Mouse (Mus musculus) kidney, adult 2 months (tissue): ENCODE measurements at regions not wholly inside any gene's neighbourhood (a gene's known extent, or its start where the extent isn't known, plus 50 kb on each side); places are given as distances from the start of the nearest gene placed in this dataset.

Experiments used
- DNase-seq: peaks from one replicate; pipeline ENCODE4 v3.0.0; 2021
- H3K27ac ChIP-seq: fragments of 200-500 bp; 2 replicates; pipeline ENCODE4 v1.5.1; 2012; ENCODE audit warnings: low read depth, low read length, control low read depth, inconsistent platforms; ENCODE audit not compliant: insufficient read depth
- H3K27me3 ChIP-seq: fragments of 200-500 bp; replicated peaks from 2 replicates; pipeline ENCODE4 v1.6.1; 2012; ENCODE audit warnings: mild to moderate bottlenecking, moderate library complexity, low read length, inconsistent platforms; ENCODE audit not compliant: control insufficient read depth, insufficient read depth
- H3K36me3 ChIP-seq: fragments of 200-500 bp; 2 replicates; pipeline ENCODE4 v1.6.1; 2012; ENCODE audit warnings: mild to moderate bottlenecking, moderate library complexity, low read length, inconsistent platforms; ENCODE audit not compliant: control insufficient read depth, insufficient read depth
- H3K4me1 ChIP-seq: fragments of 200-500 bp; 2 replicates; pipeline ENCODE4 v1.6.1; 2011; ENCODE audit warnings: low read length; ENCODE audit not compliant: control insufficient read depth, insufficient read depth
- H3K4me3 ChIP-seq: fragments of 200-500 bp; 2 replicates; pipeline ENCODE4 v1.5.1; 2011; ENCODE audit warnings: mild to moderate bottlenecking, low read depth, low read length, control low read depth; ENCODE audit not compliant: insufficient read depth
- CTCF ChIP-seq: fragments of 200-500 bp; conservative IDR thresholded peaks from 2 replicates; pipeline ENCODE4 v1.5.1; 2011; ENCODE audit warnings: low read depth, mild to moderate bottlenecking, control low read depth, low read length, moderate library complexity, mixed read lengths; ENCODE audit not compliant: insufficient read depth, insufficient read length
- POLR2A ChIP-seq: fragments of 200-500 bp; IDR thresholded peaks from one replicate; pipeline ENCODE4 v1.6.1; 2011; ENCODE audit warnings: low read depth, low read length, control low read depth
- WGBS: fragments of 180-500 bp; shearing (Covaris S2); methylation state at CpG from one replicate; pipeline ENCODE4 v1.1.7; 2018; 5-methylcytosine and 5-hydroxymethylcytosine counted together

GRCm38 (mm10) chr15:27223610-27224511 is 242.6 kb upstream of the Ank start:
- no peaks in the 10 kb centered on the region for H3K36me3 ChIP-seq
- WGBS: 74% methylated on average over 14 of the region's 14 CpGs
- no peaks in the 10 kb centered on the region for H3K27me3 ChIP-seq
- H3K27ac ChIP-seq: no peak overlapping the region
- TF ChIP-seq POLR2A (no peak), CTCF (no peak)
- H3K4me1 ChIP-seq: no peaks in the 10 kb centered on the region
- H3K4me3 ChIP-seq: no peak overlapping the region
- no peak for DNase-seq

- TF ChIP-seq POLR2A: no peak
- no peak for TF ChIP-seq CTCF
- 77% methylated on average over 4 of the region's 4 CpGs for WGBS
- Histone ChIP-seq H3K4me3 (no peak overlapping the region), H3K4me1 (no peaks in the 10 kb centered on the region), H3K36me3 (no peaks in the 10 kb centered on the region), H3K27me3 (no peaks in the 10 kb centered on the region), H3K27ac (no peak overlapping the region)
- no peak for DNase-seq
Observed at GRCm38 (mm10) chr15:27224512-27224850, 242.0 kb upstream of the Ank start.

- Histone ChIP-seq H3K27ac (no peak overlapping the region), H3K4me1 (no peaks in the 10 kb centered on the region), H3K36me3 (no peaks in the 10 kb centered on the region), H3K27me3 (no peaks in the 10 kb centered on the region), H3K4me3 (no peak overlapping the region)
- DNase-seq: no peak
- 74% methylated on average over 5 of the region's 5 CpGs for WGBS
- TF ChIP-seq POLR2A: no peak
- no peak for TF ChIP-seq CTCF
Observed at GRCm38 (mm10) chr15:27232804-27233203, 233.7 kb upstream of the Ank start.

GRCm38 (mm10) chr15:27234770-27235169 is 231.7 kb upstream of the Ank start:
- peak; percentile 46 for DNase-seq
- H3K27me3 ChIP-seq: no peaks in the 10 kb centered on the region
- no peaks in the 10 kb centered on the region for H3K4me1 ChIP-seq
- no peaks in the 10 kb centered on the region for H3K36me3 ChIP-seq
- no peak overlapping the region for H3K27ac ChIP-seq
- 9% methylated on average over 4 of the region's 4 CpGs for WGBS
- H3K4me3 ChIP-seq: no peak overlapping the region
- no peak for TF ChIP-seq POLR2A
- peak; percentile 82 for TF ChIP-seq CTCF

- 39% methylated on average over 1 of the region's 1 CpGs for WGBS
- no peak for DNase-seq
- no peaks in the 10 kb centered on the region for H3K36me3 ChIP-seq
- no peak overlapping the region for H3K4me3 ChIP-seq
- no peak for TF ChIP-seq POLR2A
- TF ChIP-seq CTCF: no peak
- no peaks in the 10 kb centered on the region for H3K4me1 ChIP-seq
- H3K27me3 ChIP-seq: no peaks in the 10 kb centered on the region
- H3K27ac ChIP-seq: no peak overlapping the region
Observed at GRCm38 (mm10) chr15:27238301-27238700, 228.2 kb upstream of the Ank start.

DNA sequence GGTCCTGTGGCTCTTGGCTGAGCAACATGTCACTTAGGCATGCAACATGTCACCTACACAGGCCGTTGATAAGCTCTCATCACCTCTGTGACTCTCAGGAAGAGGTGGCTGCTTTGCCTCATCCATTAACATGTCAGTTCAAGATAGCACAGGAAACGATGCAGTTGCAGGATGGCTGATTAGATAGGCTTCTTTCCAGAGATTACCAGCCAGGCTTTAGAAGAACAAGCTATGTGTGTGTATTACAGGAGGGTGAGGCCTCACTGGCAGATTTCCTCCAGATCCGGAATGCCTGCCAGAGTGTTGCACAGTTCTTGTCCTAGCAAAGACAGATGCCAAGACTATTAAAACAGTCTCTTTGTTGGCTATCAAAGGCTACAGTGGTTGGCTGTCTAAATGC is 220.2 kb upstream of the Ank start:
- Histone ChIP-seq H3K4me3 (no peak overlapping the region), H3K36me3 (no peaks in the 10 kb centered on the region), H3K27me3 (no peaks in the 10 kb centered on the region), H3K27ac (no peak overlapping the region), H3K4me1 (no peaks in the 10 kb centered on the region)
- 43% methylated on average over 3 of the region's 3 CpGs for WGBS
- DNase-seq: peak; percentile 52
- no peak for TF ChIP-seq CTCF
- no peak for TF ChIP-seq POLR2A

- no peaks in the 10 kb centered on the region for H3K4me1 ChIP-seq
- DNase-seq: no peak
- no peak overlapping the region for H3K4me3 ChIP-seq
- no peaks in the 10 kb centered on the region for H3K27me3 ChIP-seq
- no peak overlapping the region for H3K27ac ChIP-seq
- TF ChIP-seq CTCF (no peak), POLR2A (no peak)
- WGBS: 61% methylated on average over 6 of the region's 6 CpGs
- H3K36me3 ChIP-seq: no peaks in the 10 kb centered on the region
Observed at GRCm38 (mm10) chr15:27258984-27259853, 207.3 kb upstream of the Ank start.
